Mouse (Mus musculus) midbrain, embryonic 11.5 days (tissue): ENCODE results near the gene Ankrd13d. TPM values are rescaled to one million over a fixed set of nuclear protein-coding genes. Genes with fewer than 3 reads are reported as not detected.

ENCODE experiments used
- ATAC-seq: fragments of 200-750 bp; cut with Nextera tagmentation; 2 replicates; pipeline ENCODE4 v1.8.0; 2017; ENCODE audit warnings: moderate TSS enrichment, moderate library complexity; ENCODE audit not compliant: low FRiP score
- DNase-seq: peaks from one replicate; pipeline ENCODE4 v3.0.0; 2015; ENCODE audit warnings: low spot score; ENCODE audit errors: missing footprints
- H3K27ac ChIP-seq: fragments of 300-500 bp; sonication (generic); 2 replicates; pipeline ENCODE4 v1.5.1; 2014; ENCODE audit warnings: low read depth, low read length
- H3K27me3 ChIP-seq: fragments of 300-500 bp; sonication (generic); 2 replicates; pipeline ENCODE4 v1.6.1; 2014; ENCODE audit warnings: mild to moderate bottlenecking, low read length, moderate library complexity, mixed read lengths; ENCODE audit not compliant: control insufficient read depth, insufficient read depth
- H3K36me3 ChIP-seq: fragments of 300-500 bp; sonication (generic); 2 replicates; pipeline ENCODE4 v1.6.1; 2014; ENCODE audit warnings: mild to moderate bottlenecking, low read length, moderate library complexity, mixed read lengths; ENCODE audit not compliant: control insufficient read depth, insufficient read depth
- H3K4me1 ChIP-seq: fragments of 300-500 bp; sonication (generic); 2 replicates; pipeline ENCODE4 v1.6.1; 2014; ENCODE audit warnings: low read length; ENCODE audit not compliant: control insufficient read depth, insufficient read depth
- H3K4me2 ChIP-seq: fragments of 300-500 bp; sonication (generic); 2 replicates; pipeline ENCODE4 v1.6.1; 2014; ENCODE audit warnings: mild to moderate bottlenecking, moderate library complexity
- H3K4me3 ChIP-seq: fragments of 300-500 bp; sonication (generic); 2 replicates; pipeline ENCODE4 v1.5.1; 2014; ENCODE audit warnings: low read depth, low read length
- H3K9ac ChIP-seq: fragments of 300-500 bp; sonication (generic); 2 replicates; pipeline ENCODE4 v1.6.1; 2014; ENCODE audit warnings: low read length
- H3K9me3 ChIP-seq: fragments of 300-500 bp; sonication (generic); 2 replicates; pipeline ENCODE4 v1.6.1; 2016; ENCODE audit warnings: low read length; ENCODE audit not compliant: control insufficient read depth
- WGBS: fragments of 180-500 bp; shearing (Covaris S2); extraction: QIAGEN DNeasy Blood & Tissue Kit; methylation state at CpG from one replicate; pipeline ENCODE4 v1.1.7; 2014; 5-methylcytosine and 5-hydroxymethylcytosine counted together
- polyA plus RNA-seq: library from polyadenylated mRNA; unstranded; fragments of >200 nt; fragmentation: Nextera tagmentation; extraction: Ambion mirVana; gene quantifications from 2 replicates; pipeline ENCODE4 v1.2.1, GENCODE M21; 2014

Ankrd13d gene
- polyA plus RNA-seq, 1 experiment from 2014 or later, result 8.5 TPM

GRCm38 (mm10) chr19:4298322-4299121, 15.6 kb upstream of the Ankrd13d start:
- WGBS, result 90% methylated on average over 17 of the region's 17 CpGs
- H3K9me3 ChIP-seq, result no peaks in the 10 kb centered on the region
- peaks cover 17% of the 10 kb centered on the region for H3K4me1 ChIP-seq
- no peak overlapping the region for H3K4me2 ChIP-seq
- no peak overlapping the region for H3K27ac ChIP-seq
- ATAC-seq (no peak), DNase-seq (peak; percentile 53)
- 0 out of 2 replicates have a peak, but pooled peaks cover 2% of the 10 kb centered on the region for H3K36me3 ChIP-seq
- H3K27me3 ChIP-seq, result no peaks in the 10 kb centered on the region
- H3K4me3 ChIP-seq, result no peak overlapping the region
- no peak overlapping the region for H3K9ac ChIP-seq

GRCm38 (mm10) chr19:4297851-4298250, 14.9 kb upstream of the Ankrd13d start:
- peaks cover 17% of the 10 kb centered on the region for H3K4me1 ChIP-seq
- no peak overlapping the region for H3K4me2 ChIP-seq
- no peak for ATAC-seq
- no peak overlapping the region for H3K9ac ChIP-seq
- H3K27me3 ChIP-seq, result no peaks in the 10 kb centered on the region
- no peaks in the 10 kb centered on the region for H3K9me3 ChIP-seq
- H3K4me3 ChIP-seq, result no peak overlapping the region
- DNase-seq, result peak; percentile 10
- no peak overlapping the region for H3K27ac ChIP-seq
- peaks cover 2% of the 10 kb centered on the region; the same call in 1 of the 2 replicates for H3K36me3 ChIP-seq
- 91% methylated on average over 5 of the region's 5 CpGs for WGBS

- no peak for DNase-seq
- no peaks in the 10 kb centered on the region for H3K27me3 ChIP-seq
- H3K4me1 ChIP-seq, result peaks cover 7% of the 10 kb centered on the region
- H3K4me2 ChIP-seq, result no peak overlapping the region
- H3K27ac ChIP-seq, result no peak overlapping the region
- no peak overlapping the region for H3K4me3 ChIP-seq
- WGBS, result 85% methylated on average over 2 of the region's 2 CpGs
- peaks cover 7% of the 10 kb centered on the region for H3K36me3 ChIP-seq
- ATAC-seq, result no peak
- H3K9me3 ChIP-seq, result no peaks in the 10 kb centered on the region
- H3K9ac ChIP-seq, result no peak overlapping the region
Measured at GRCm38 (mm10) chr19:4296611-4297010, 13.7 kb upstream of the Ankrd13d start.

- WGBS, result 88% methylated on average over 4 of the region's 4 CpGs
- Histone ChIP-seq H3K4me1 (peaks cover 2% of the 10 kb centered on the region; the same call in 1 of the 2 replicates), H3K9ac (no peak overlapping the region), H3K36me3 (peaks cover 7% of the 10 kb centered on the region), H3K9me3 (no peaks in the 10 kb centered on the region), H3K4me2 (no peak overlapping the region), H3K4me3 (no peak overlapping the region), H3K27ac (no peak overlapping the region), H3K27me3 (no peaks in the 10 kb centered on the region)
- ATAC-seq, result no peak
- no peak for DNase-seq
Measured at GRCm38 (mm10) chr19:4295391-4295790, 12.5 kb upstream of the Ankrd13d start.

GRCm38 (mm10) chr19:4294381-4295097, 11.6 kb upstream of the Ankrd13d start:
- no peak for ATAC-seq
- Histone ChIP-seq H3K27me3 (no peaks in the 10 kb centered on the region), H3K4me1 (no peaks in the 10 kb centered on the region), H3K9ac (no peak overlapping the region), H3K9me3 (no peaks in the 10 kb centered on the region), H3K36me3 (peaks cover 11% of the 10 kb centered on the region), H3K27ac (no peak overlapping the region), H3K4me2 (no peak overlapping the region), H3K4me3 (no peak overlapping the region)
- no peak for DNase-seq
- WGBS, result 70% methylated on average over 14 of the region's 14 CpGs

- Histone ChIP-seq H3K9me3 (no peaks in the 10 kb centered on the region), H3K27me3 (no peaks in the 10 kb centered on the region), H3K36me3 (peaks cover 31% of the 10 kb centered on the region), H3K4me2 (no peak overlapping the region), H3K4me1 (no peaks in the 10 kb centered on the region), H3K4me3 (no peak overlapping the region), H3K9ac (no peak overlapping the region), H3K27ac (no peak overlapping the region)
- 95% methylated on average over 11 of the region's 11 CpGs for WGBS
- no peak for DNase-seq
- no peak for ATAC-seq
Measured at GRCm38 (mm10) chr19:4291161-4291560, 8.2 kb upstream of the Ankrd13d start.

GRCm38 (mm10) chr19:4290749-4291148, 7.8 kb upstream of the Ankrd13d start:
- Histone ChIP-seq H3K27ac (no peak overlapping the region), H3K9ac (no peak overlapping the region), H3K27me3 (no peaks in the 10 kb centered on the region), H3K4me1 (no peaks in the 10 kb centered on the region), H3K4me2 (no peak overlapping the region), H3K9me3 (no peaks in the 10 kb centered on the region), H3K36me3 (peaks cover 32% of the 10 kb centered on the region), H3K4me3 (no peak overlapping the region)
- WGBS, result 76% methylated on average over 15 of the region's 15 CpGs
- no peak for ATAC-seq
- no peak for DNase-seq

GRCm38 (mm10) chr19:4283653-4284052, 716 bp upstream of the Ankrd13d start:
- Histone ChIP-seq H3K9me3 (peaks cover 2% of the 10 kb centered on the region; the same call in 1 of the 2 replicates), H3K36me3 (peaks cover 20% of the 10 kb centered on the region), H3K4me2 (peak overlapping the region; percentile 82; the same call in 1 of the 2 replicates), H3K4me1 (peaks cover 2% of the 10 kb centered on the region; the same call in 1 of the 2 replicates), H3K4me3 (peak overlapping the region; percentile 64), H3K27me3 (peaks cover 3% of the 10 kb centered on the region), H3K27ac (no peak overlapping the region), H3K9ac (no peak overlapping the region)
- DNase-seq (no peak), ATAC-seq (no peak; the same call in 1 of the 2 replicates)
- 53% methylated on average over 7 of the region's 7 CpGs for WGBS

GRCm38 (mm10) chr19:4280425-4280824, 2.5 kb downstream of the Ankrd13d start:
- H3K36me3 ChIP-seq, result peaks cover 3% of the 10 kb centered on the region
- no peak overlapping the region for H3K4me2 ChIP-seq
- no peak for ATAC-seq
- H3K9me3 ChIP-seq, result peaks cover 2% of the 10 kb centered on the region; the same call in 1 of the 2 replicates
- no peak for DNase-seq
- WGBS, result 94% methylated on average over 9 of the region's 9 CpGs
- no peak overlapping the region for H3K4me3 ChIP-seq
- peaks cover 3% of the 10 kb centered on the region for H3K27me3 ChIP-seq
- H3K4me1 ChIP-seq, result peaks cover 2% of the 10 kb centered on the region; the same call in 1 of the 2 replicates
- H3K27ac ChIP-seq, result no peak overlapping the region
- H3K9ac ChIP-seq, result no peak overlapping the region
